Mouse (Mus musculus): Measurements from ENCODE around the gene Lsm7.

DNA sequence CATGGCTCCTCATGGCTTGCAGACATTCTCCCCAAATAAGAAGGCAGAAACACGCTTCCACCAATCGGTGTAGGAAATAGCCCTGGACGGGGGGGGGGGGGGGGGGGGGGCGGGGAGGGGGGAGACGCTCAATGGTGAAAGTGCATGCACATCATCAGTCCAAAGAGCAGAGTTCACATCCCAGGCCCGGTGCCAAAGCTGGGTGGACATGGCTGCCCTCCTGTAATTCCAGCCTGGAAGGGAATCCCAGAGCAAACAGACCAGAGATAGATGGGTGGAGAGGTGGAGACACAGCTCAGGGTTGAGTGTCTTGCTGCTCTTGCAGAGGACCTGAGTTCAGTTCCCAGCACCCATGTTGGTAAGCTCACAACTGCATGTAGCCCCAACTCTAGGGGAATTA is 16.0 kb upstream of the Lsm7 start:
- no peak for TF ChIP-seq CTCF (IDR thresholded peaks at IDR 0.05)
- TF ChIP-seq EP300 (IDR thresholded peaks at IDR 0.05), result no peak
